Mouse (Mus musculus) forebrain, embryonic 13.5 days (tissue): Measurements from ENCODE around the gene Trnt1. TPM values are rescaled to one million over a fixed set of nuclear protein-coding genes. Genes with fewer than 3 reads are reported as not detected.

Source experiments
- ATAC-seq: fragments of 200-750 bp; cut with Nextera tagmentation; 2 replicates; pipeline ENCODE4 v1.8.0; 2017
- H3K27ac ChIP-seq: fragments of 300-500 bp; sonication (generic); 2 replicates; pipeline ENCODE4 v1.5.1; 2015; ENCODE audit warnings: inconsistent platforms, mild to moderate bottlenecking, moderate library complexity
- H3K27me3 ChIP-seq: fragments of 300-500 bp; sonication (generic); 2 replicates; pipeline ENCODE4 v1.6.1; 2015; ENCODE audit warnings: mild to moderate bottlenecking, inconsistent platforms
- H3K36me3 ChIP-seq: fragments of 300-500 bp; sonication (generic); 2 replicates; pipeline ENCODE4 v1.6.1; 2015; ENCODE audit warnings: mild to moderate bottlenecking, inconsistent platforms; ENCODE audit not compliant: poor library complexity, severe bottlenecking
- H3K4me1 ChIP-seq: fragments of 300-500 bp; sonication (generic); 2 replicates; pipeline ENCODE4 v1.6.1; 2015; ENCODE audit warnings: inconsistent platforms
- H3K4me2 ChIP-seq: fragments of 300-500 bp; sonication (generic); 2 replicates; pipeline ENCODE4 v1.6.1; 2015; ENCODE audit warnings: inconsistent platforms, mild to moderate bottlenecking, moderate library complexity
- H3K4me3 ChIP-seq: fragments of 300-500 bp; sonication (generic); 2 replicates; pipeline ENCODE4 v1.5.1; 2015; ENCODE audit warnings: mild to moderate bottlenecking, inconsistent platforms
- H3K9ac ChIP-seq: fragments of 300-500 bp; sonication (generic); 2 replicates; pipeline ENCODE4 v1.6.1; 2015; ENCODE audit warnings: mild to moderate bottlenecking, inconsistent platforms
- H3K9me3 ChIP-seq: fragments of 300-500 bp; sonication (generic); replicated peaks from 2 replicates; pipeline ENCODE4 v1.6.1; 2016; ENCODE audit warnings: inconsistent platforms
- WGBS: fragments of 180-500 bp; shearing (Covaris S2); methylation state at CpG from one replicate; pipeline ENCODE4 v1.1.7; 2015; 5-methylcytosine and 5-hydroxymethylcytosine counted together
- polyA plus RNA-seq: library from polyadenylated mRNA; unstranded; fragments of >200 nt; fragmentation: Nextera tagmentation; extraction: Ambion mirVana; gene quantifications from 2 replicates; pipeline ENCODE4 v1.2.1, GENCODE M21; 2015

The Trnt1 gene
- polyA plus RNA-seq, result 70.1 and 73.2 TPM in 2 replicates

- H3K27me3 ChIP-seq, result no peaks in the 10 kb centered on the region
- H3K4me1 ChIP-seq, result peaks cover 13% of the 10 kb centered on the region
- 8% methylated on average over 35 of the region's 35 CpGs for WGBS
- H3K4me2 ChIP-seq, result peak within 1 kb of the TSS; percentile 95
- peak within 1 kb of the TSS; percentile 72 for H3K9ac ChIP-seq
- peak; percentile 100 for ATAC-seq
- no peak within 1 kb of the TSS for H3K27ac ChIP-seq
- no peaks in the 10 kb centered on the region for H3K9me3 ChIP-seq
- H3K4me3 ChIP-seq, result peak within 1 kb of the TSS; percentile 87
- H3K36me3 ChIP-seq, result peaks cover 17% of the 10 kb centered on the region
Observed at GRCm38 (mm10) chr6:106768640-106769289, at the start of gene Trnt1. Gene Trnt1, plus strand, starts transcription at chr6:106769120.

DNA sequence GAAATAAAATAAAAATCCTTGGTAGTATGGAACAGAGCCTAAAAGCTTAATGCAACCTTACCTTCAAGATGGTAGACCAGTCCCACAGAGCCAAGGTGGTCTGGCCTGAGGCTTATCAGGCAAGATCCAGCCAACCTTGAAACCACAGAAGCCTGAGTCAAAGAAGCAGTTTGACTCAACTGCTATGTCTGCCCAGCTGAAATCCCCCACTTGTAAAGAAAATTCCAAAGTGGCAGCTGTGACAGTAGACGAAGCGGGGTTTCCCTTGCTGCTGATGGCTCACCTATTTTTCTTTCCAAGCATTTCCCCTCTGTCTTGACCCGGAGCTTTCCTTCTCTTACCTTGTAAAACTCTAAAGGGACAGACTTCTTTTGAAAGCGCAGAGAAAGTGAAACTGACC is 43.3 kb upstream of the Trnt1 start:
- Histone ChIP-seq H3K36me3 (no peaks in the 10 kb centered on the region), H3K27ac (no peak overlapping the region), H3K9ac (no peak overlapping the region), H3K9me3 (no peaks in the 10 kb centered on the region), H3K4me2 (no peak overlapping the region), H3K4me1 (no peaks in the 10 kb centered on the region), H3K27me3 (no peaks in the 10 kb centered on the region), H3K4me3 (no peak overlapping the region)
- WGBS, result 86% methylated on average over 4 of the region's 4 CpGs
- no peak for ATAC-seq

DNA sequence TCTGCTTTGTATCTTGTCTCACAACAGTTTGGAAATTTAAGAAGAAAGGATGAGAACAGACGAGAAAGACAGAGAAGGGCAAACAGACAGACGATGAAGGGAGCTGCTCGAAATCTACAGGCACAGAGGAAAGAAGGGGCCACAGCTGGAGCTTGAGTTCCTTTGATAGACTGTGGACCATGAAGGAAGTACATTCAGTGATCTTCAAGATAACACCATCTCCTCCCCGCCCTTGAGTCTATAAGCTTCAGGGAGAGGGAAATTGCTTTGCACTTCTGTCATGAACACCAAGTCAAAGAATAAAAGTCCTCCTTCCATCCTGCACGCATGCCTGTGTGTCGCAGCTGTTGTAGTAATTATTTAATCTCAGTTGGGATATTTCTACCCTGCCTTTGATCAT is 42.8 kb upstream of the Trnt1 start:
- no peak for ATAC-seq
- Histone ChIP-seq H3K9ac (no peak overlapping the region), H3K27me3 (no peaks in the 10 kb centered on the region), H3K9me3 (no peaks in the 10 kb centered on the region), H3K27ac (no peak overlapping the region), H3K4me3 (no peak overlapping the region), H3K36me3 (no peaks in the 10 kb centered on the region), H3K4me1 (no peaks in the 10 kb centered on the region), H3K4me2 (no peak overlapping the region)
- 82% methylated on average over 6 of the region's 6 CpGs for WGBS

- no peaks in the 10 kb centered on the region for H3K36me3 ChIP-seq
- H3K4me3 ChIP-seq, result no peak overlapping the region
- no peak for ATAC-seq
- no peak overlapping the region for H3K27ac ChIP-seq
- no peak overlapping the region for H3K9ac ChIP-seq
- H3K4me2 ChIP-seq, result no peak overlapping the region
- WGBS, result 85% methylated on average over 1 of the region's 1 CpGs
- H3K27me3 ChIP-seq, result no peaks in the 10 kb centered on the region
- H3K9me3 ChIP-seq, result no peaks in the 10 kb centered on the region
- H3K4me1 ChIP-seq, result no peaks in the 10 kb centered on the region
Observed at GRCm38 (mm10) chr6:106727703-106728102, 41.2 kb upstream of the Trnt1 start.

DNA sequence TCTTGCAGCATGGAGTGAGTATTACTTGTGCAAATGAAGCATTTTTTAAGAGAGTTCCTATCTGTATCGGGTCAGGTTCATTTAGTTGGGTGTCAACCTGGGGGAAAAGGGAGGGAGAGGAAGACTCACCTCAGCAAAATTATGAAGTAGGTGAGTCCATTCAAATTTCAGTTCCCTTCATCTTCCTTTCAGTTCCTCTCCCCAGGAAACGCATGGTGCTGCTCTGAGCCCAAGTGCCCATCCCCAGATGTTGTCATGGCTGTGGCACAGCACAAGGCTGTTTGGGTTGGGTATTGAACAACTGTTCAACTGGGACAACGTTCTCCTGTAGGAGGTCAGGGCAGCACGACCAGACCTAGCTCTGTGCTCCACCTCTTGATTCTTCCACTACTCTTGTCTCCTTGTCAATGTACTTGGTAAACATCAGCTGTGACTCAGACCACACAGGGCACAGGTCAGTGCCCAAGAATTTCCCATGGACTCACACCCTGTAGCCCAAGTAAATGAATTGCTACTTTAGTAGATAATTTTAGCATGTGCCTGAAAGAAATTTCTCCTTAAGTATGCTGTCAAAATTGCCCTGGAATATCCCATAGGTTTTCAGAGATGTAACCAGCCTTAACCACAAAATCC is 39.1 kb upstream of the Trnt1 start:
- Histone ChIP-seq H3K4me2 (no peak overlapping the region), H3K27ac (no peak overlapping the region), H3K36me3 (no peaks in the 10 kb centered on the region), H3K4me1 (no peaks in the 10 kb centered on the region), H3K9ac (no peak overlapping the region), H3K27me3 (no peaks in the 10 kb centered on the region), H3K9me3 (no peaks in the 10 kb centered on the region), H3K4me3 (no peak overlapping the region)
- WGBS, result 81% methylated on average over 4 of the region's 4 CpGs
- no peak for ATAC-seq

- Histone ChIP-seq H3K9me3 (no peaks in the 10 kb centered on the region), H3K4me1 (no peaks in the 10 kb centered on the region), H3K36me3 (no peaks in the 10 kb centered on the region), H3K9ac (no peak overlapping the region), H3K4me3 (no peak overlapping the region), H3K27me3 (no peaks in the 10 kb centered on the region), H3K27ac (no peak overlapping the region), H3K4me2 (no peak overlapping the region)
- no peak for ATAC-seq
- WGBS, result 89% methylated on average over 4 of the region's 4 CpGs
Observed at GRCm38 (mm10) chr6:106732563-106732962, 36.4 kb upstream of the Trnt1 start.

DNA sequence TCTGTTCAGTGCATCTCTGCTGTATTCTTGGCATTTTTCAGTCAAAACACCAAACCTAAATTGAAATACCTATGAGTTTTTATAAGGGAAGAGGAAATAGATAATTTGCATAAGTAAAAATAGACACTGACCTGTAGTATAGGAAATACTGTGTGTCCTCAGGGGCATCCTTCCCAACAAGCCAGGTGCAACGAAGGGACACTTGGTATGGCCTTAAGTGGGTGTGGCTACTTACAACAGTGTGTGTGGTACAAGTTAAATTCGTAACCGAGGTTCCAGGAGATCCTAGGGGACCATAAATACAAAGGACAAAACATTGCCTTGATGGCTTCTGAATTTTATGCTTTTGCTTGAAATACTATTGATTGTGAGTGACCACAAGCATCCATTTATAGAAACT is 30.7 kb upstream of the Trnt1 start:
- Histone ChIP-seq H3K36me3 (no peaks in the 10 kb centered on the region), H3K4me1 (no peaks in the 10 kb centered on the region), H3K9ac (no peak overlapping the region), H3K9me3 (no peaks in the 10 kb centered on the region), H3K4me2 (no peak overlapping the region), H3K4me3 (no peak overlapping the region), H3K27me3 (no peaks in the 10 kb centered on the region), H3K27ac (no peak overlapping the region)
- WGBS, result 83% methylated on average over 3 of the region's 3 CpGs
- ATAC-seq, result no peak

DNA sequence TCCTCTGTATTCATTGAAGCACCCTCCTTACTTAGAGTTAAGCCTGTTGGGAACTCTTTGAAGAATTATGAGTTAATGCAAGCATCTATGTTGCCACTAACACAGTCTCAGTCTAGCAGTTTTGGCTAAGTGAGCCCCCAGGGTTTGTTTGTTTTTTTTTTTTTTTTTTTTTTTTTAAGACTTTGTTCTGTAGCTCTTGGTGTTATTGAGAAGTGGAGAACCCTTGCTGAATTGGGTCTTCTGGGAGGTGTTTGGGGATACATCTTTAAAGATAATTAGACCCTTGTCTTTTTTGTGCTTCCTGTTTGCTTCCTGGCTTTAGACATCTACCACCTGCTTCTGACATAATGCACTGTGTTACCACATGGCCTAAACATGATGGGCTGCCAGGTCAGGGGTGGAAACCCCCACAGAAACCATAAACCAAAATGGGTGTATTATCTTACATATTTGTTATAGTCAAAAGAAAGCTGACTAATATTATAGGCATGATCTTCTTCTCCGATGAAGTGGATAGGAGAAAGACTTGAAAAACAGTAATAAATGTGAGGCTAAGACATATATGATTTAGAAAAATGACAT is 28.6 kb upstream of the Trnt1 start:
- Histone ChIP-seq H3K9me3 (no peaks in the 10 kb centered on the region), H3K27ac (no peak overlapping the region), H3K4me1 (no peaks in the 10 kb centered on the region), H3K4me2 (no peak overlapping the region), H3K36me3 (no peaks in the 10 kb centered on the region), H3K4me3 (no peak overlapping the region), H3K9ac (no peak overlapping the region), H3K27me3 (no peaks in the 10 kb centered on the region)
- WGBS, result 98% methylated on average over 1 of the region's 1 CpGs
- ATAC-seq, result no peak

- Histone ChIP-seq H3K4me1 (no peaks in the 10 kb centered on the region), H3K4me3 (no peak overlapping the region), H3K9ac (no peak overlapping the region), H3K27ac (no peak overlapping the region), H3K4me2 (no peak overlapping the region), H3K9me3 (no peaks in the 10 kb centered on the region), H3K27me3 (no peaks in the 10 kb centered on the region), H3K36me3 (no peaks in the 10 kb centered on the region)
- WGBS, result 74% methylated on average over 7 of the region's 7 CpGs
- ATAC-seq, result no peak
Observed at GRCm38 (mm10) chr6:106743556-106744233, 25.2 kb upstream of the Trnt1 start.

- no peaks in the 10 kb centered on the region for H3K27me3 ChIP-seq
- H3K36me3 ChIP-seq, result no peaks in the 10 kb centered on the region
- no peak overlapping the region for H3K27ac ChIP-seq
- ATAC-seq, result no peak
- 91% methylated on average over 7 of the region's 7 CpGs for WGBS
- no peak overlapping the region for H3K4me3 ChIP-seq
- H3K4me1 ChIP-seq, result no peaks in the 10 kb centered on the region
- H3K4me2 ChIP-seq, result no peak overlapping the region
- H3K9me3 ChIP-seq, result no peaks in the 10 kb centered on the region
- H3K9ac ChIP-seq, result no peak overlapping the region
Observed at GRCm38 (mm10) chr6:106745673-106746394, 23.1 kb upstream of the Trnt1 start.

GRCm38 (mm10) chr6:106747251-106747650 is 21.7 kb upstream of the Trnt1 start:
- Histone ChIP-seq H3K4me2 (no peak overlapping the region), H3K9ac (no peak overlapping the region), H3K9me3 (no peaks in the 10 kb centered on the region), H3K27me3 (no peaks in the 10 kb centered on the region), H3K4me1 (no peaks in the 10 kb centered on the region), H3K4me3 (no peak overlapping the region), H3K27ac (no peak overlapping the region), H3K36me3 (no peaks in the 10 kb centered on the region)
- no peak for ATAC-seq
- WGBS, result 95% methylated on average over 5 of the region's 5 CpGs

DNA sequence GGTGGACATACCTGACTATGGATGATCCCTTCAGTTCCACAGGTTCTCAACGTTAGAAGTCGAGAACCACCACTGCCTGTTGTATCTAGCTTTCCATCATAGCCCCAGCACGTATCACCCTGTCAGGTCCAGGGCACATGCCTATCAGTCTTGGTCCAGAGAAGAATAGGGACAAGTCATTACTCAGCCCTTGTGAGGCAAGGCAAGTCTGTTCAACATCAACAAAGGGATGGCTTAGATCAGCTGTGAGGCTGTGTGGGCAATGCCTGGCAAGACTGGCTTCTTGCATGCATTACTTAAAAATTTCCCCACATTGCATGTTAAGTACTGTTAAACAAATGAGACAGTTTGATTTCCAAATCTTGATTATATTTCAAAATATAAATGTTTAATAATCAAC is 21.1 kb upstream of the Trnt1 start:
- no peaks in the 10 kb centered on the region for H3K4me1 ChIP-seq
- no peaks in the 10 kb centered on the region for H3K27me3 ChIP-seq
- no peak overlapping the region for H3K4me2 ChIP-seq
- no peaks in the 10 kb centered on the region for H3K36me3 ChIP-seq
- 86% methylated on average over 3 of the region's 3 CpGs for WGBS
- H3K9me3 ChIP-seq, result no peaks in the 10 kb centered on the region
- ATAC-seq, result no peak
- H3K4me3 ChIP-seq, result no peak overlapping the region
- no peak overlapping the region for H3K9ac ChIP-seq
- no peak overlapping the region for H3K27ac ChIP-seq
